Mouse (Mus musculus): Measurements from ENCODE around the gene Aldh3b3. TPM values are rescaled to one million over a fixed set of nuclear protein-coding genes. Genes with fewer than 3 reads are reported as not detected.

Aldh3b3 gene
- total and polyA plus RNA-seq, 2 experiments from 2014 or later, result not detected

DNA sequence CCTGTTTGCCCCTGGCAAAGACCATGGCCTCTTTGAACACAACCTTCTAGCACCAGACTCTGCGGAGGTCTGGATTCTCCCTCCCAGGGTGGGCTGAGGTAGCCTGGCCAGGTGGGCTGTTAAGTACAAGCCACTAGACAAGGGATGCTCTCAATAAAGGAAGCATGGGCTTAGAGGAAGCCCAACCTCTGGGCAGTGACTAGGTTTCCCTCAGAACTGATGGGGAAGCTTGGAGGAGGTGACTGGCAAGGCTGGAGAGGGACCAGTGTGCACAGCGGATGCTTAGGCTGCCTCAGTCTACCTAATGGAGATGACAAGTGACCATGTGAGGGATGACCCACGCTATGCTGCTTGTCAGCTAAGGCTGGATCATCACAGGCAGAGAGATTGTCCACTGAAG, 33.5 kb downstream of the Aldh3b3 start:
- no peak for DNase-seq (ENCODE audit: low spot score)
- H3K27me3 ChIP-seq (ENCODE audit: insufficient read depth, low read length), result no peaks in the 10 kb centered on the region
- TF ChIP-seq CTCF (IDR thresholded peaks at IDR 0.05), result no peak
- no peak overlapping the region for H3K4me2 ChIP-seq (ENCODE audit: low read depth, low read length, poor library complexity, severe bottlenecking)
- H3K9ac ChIP-seq (replicated peaks; ENCODE audit: low read length, poor library complexity, severe bottlenecking), result no peak overlapping the region
- H3K27ac ChIP-seq (ENCODE audit: low read depth, low read length), result no peak overlapping the region
- no peak for ATAC-seq (ENCODE audit: low FRiP score)
- no peaks in the 10 kb centered on the region for H3K4me1 ChIP-seq (ENCODE audit: insufficient read depth, low read length)
- no peaks in the 10 kb centered on the region for H3K9me3 ChIP-seq (ENCODE audit: low read length)
- H3K4me3 ChIP-seq (ENCODE audit: low read depth, low read length), result no peak overlapping the region
- 77% methylated on average over 3 of the region's 3 CpGs for WGBS
- no peaks in the 10 kb centered on the region for H3K36me3 ChIP-seq (ENCODE audit: insufficient read depth, low read length)

- DNase-seq (ENCODE audit: low spot score) (no peak), ATAC-seq (ENCODE audit: low FRiP score) (no peak)
- Histone ChIP-seq H3K4me1 (ENCODE audit: insufficient read depth, low read length) (no peaks in the 10 kb centered on the region), H3K36me3 (ENCODE audit: insufficient read depth, low read length) (no peaks in the 10 kb centered on the region), H3K27ac (ENCODE audit: low read depth, low read length) (no peak within 1 kb of the TSS), H3K27me3 (ENCODE audit: insufficient read depth, low read length) (no peaks in the 10 kb centered on the region), H3K9me3 (ENCODE audit: low read length) (no peaks in the 10 kb centered on the region), H3K9ac (replicated peaks; ENCODE audit: low read length, poor library complexity, severe bottlenecking) (no peak within 1 kb of the TSS), H3K4me2 (ENCODE audit: low read depth, low read length, poor library complexity, severe bottlenecking) (no peak within 1 kb of the TSS), H3K4me3 (ENCODE audit: low read depth, low read length) (no peak within 1 kb of the TSS)
- no peak for TF ChIP-seq CTCF (IDR thresholded peaks at IDR 0.05)
- 63% methylated on average over 5 of the region's 5 CpGs for WGBS
Observed at GRCm38 (mm10) chr19:3992416-3992815, 34.0 kb downstream of the Aldh3b3 start, which contains the start of gene Tbx10. Gene Tbx10, plus strand, starts transcription at chr19:3992752.

GRCm38 (mm10) chr19:3994932-3995331, 36.5 kb downstream of the Aldh3b3 start:
- Histone ChIP-seq H3K27ac (ENCODE audit: low read depth, low read length) (no peak overlapping the region), H3K27me3 (ENCODE audit: insufficient read depth, low read length) (no peaks in the 10 kb centered on the region), H3K9me3 (ENCODE audit: low read length) (no peaks in the 10 kb centered on the region), H3K4me2 (ENCODE audit: low read depth, low read length, poor library complexity, severe bottlenecking) (no peak overlapping the region), H3K4me1 (ENCODE audit: insufficient read depth, low read length) (no peaks in the 10 kb centered on the region), H3K4me3 (ENCODE audit: low read depth, low read length) (no peak overlapping the region), H3K9ac (replicated peaks; ENCODE audit: low read length, poor library complexity, severe bottlenecking) (no peak overlapping the region), H3K36me3 (ENCODE audit: insufficient read depth, low read length) (no peaks in the 10 kb centered on the region)
- whole genome bisulfite sequencing, result 74% methylated on average over 6 of the region's 6 CpGs
- no peak for DNase-seq (ENCODE audit: low spot score)
- no peak for ATAC-seq (ENCODE audit: low FRiP score)
- TF ChIP-seq CTCF (IDR thresholded peaks at IDR 0.05), result no peak

GRCm38 (mm10) chr19:3995505-3995904, 37.1 kb downstream of the Aldh3b3 start:
- Histone ChIP-seq H3K27ac (ENCODE audit: low read depth, low read length) (no peak overlapping the region), H3K4me2 (ENCODE audit: low read depth, low read length, poor library complexity, severe bottlenecking) (no peak overlapping the region), H3K4me1 (ENCODE audit: insufficient read depth, low read length) (no peaks in the 10 kb centered on the region), H3K9me3 (ENCODE audit: low read length) (no peaks in the 10 kb centered on the region), H3K27me3 (ENCODE audit: insufficient read depth, low read length) (no peaks in the 10 kb centered on the region), H3K36me3 (ENCODE audit: insufficient read depth, low read length) (no peaks in the 10 kb centered on the region), H3K4me3 (ENCODE audit: low read depth, low read length) (no peak overlapping the region), H3K9ac (replicated peaks; ENCODE audit: low read length, poor library complexity, severe bottlenecking) (no peak overlapping the region)
- no peak for TF ChIP-seq CTCF (IDR thresholded peaks at IDR 0.05)
- no peak for DNase-seq (ENCODE audit: low spot score)
- 89% methylated on average over 3 of the region's 3 CpGs for WGBS
- ATAC-seq (ENCODE audit: low FRiP score), result no peak

GRCm38 (mm10) chr19:3996106-3996505, 37.7 kb downstream of the Aldh3b3 start:
- ATAC-seq (ENCODE audit: low FRiP score) (no peak), DNase-seq (ENCODE audit: low spot score) (no peak)
- no peak for TF ChIP-seq CTCF (IDR thresholded peaks at IDR 0.05)
- Histone ChIP-seq H3K4me3 (ENCODE audit: low read depth, low read length) (no peak overlapping the region), H3K9ac (replicated peaks; ENCODE audit: low read length, poor library complexity, severe bottlenecking) (no peak overlapping the region), H3K27me3 (ENCODE audit: insufficient read depth, low read length) (no peaks in the 10 kb centered on the region), H3K4me2 (ENCODE audit: low read depth, low read length, poor library complexity, severe bottlenecking) (no peak overlapping the region), H3K9me3 (ENCODE audit: low read length) (no peaks in the 10 kb centered on the region), H3K27ac (ENCODE audit: low read depth, low read length) (no peak overlapping the region), H3K4me1 (ENCODE audit: insufficient read depth, low read length) (peaks cover under 1% of the 10 kb centered on the region; the same call in 1 of the 2 replicates), H3K36me3 (ENCODE audit: insufficient read depth, low read length) (no peaks in the 10 kb centered on the region)
- WGBS, result 78% methylated on average over 7 of the region's 7 CpGs

- TF ChIP-seq CTCF (IDR thresholded peaks at IDR 0.05), result no peak
- Histone ChIP-seq H3K9me3 (ENCODE audit: low read length) (no peaks in the 10 kb centered on the region), H3K36me3 (ENCODE audit: insufficient read depth, low read length) (no peaks in the 10 kb centered on the region), H3K27me3 (ENCODE audit: insufficient read depth, low read length) (no peaks in the 10 kb centered on the region), H3K27ac (ENCODE audit: low read depth, low read length) (no peak overlapping the region), H3K9ac (replicated peaks; ENCODE audit: low read length, poor library complexity, severe bottlenecking) (no peak overlapping the region), H3K4me1 (ENCODE audit: insufficient read depth, low read length) (peaks cover 7% of the 10 kb centered on the region; the same call in 1 of the 2 replicates), H3K4me3 (ENCODE audit: low read depth, low read length) (no peak overlapping the region), H3K4me2 (ENCODE audit: low read depth, low read length, poor library complexity, severe bottlenecking) (no peak overlapping the region)
- no peak for DNase-seq (ENCODE audit: low spot score)
- no peak for ATAC-seq (ENCODE audit: low FRiP score)
- WGBS, result 78% methylated on average over 8 of the region's 8 CpGs
Observed at GRCm38 (mm10) chr19:3996747-3997146, 38.3 kb downstream of the Aldh3b3 start.
